Mouse (Mus musculus) midbrain, postnatal 0 days (tissue): Measurements from ENCODE around the gene Mroh8. TPM values are rescaled to one million over a fixed set of nuclear protein-coding genes. Genes with fewer than 3 reads are reported as not detected.

Experiments
- ATAC-seq: fragments of 200-750 bp; cut with Nextera tagmentation; 2 replicates; pipeline ENCODE4 v1.8.0; 2017; ENCODE audit warnings: moderate number of reproducible peaks, mild to moderate bottlenecking, moderate TSS enrichment, moderate library complexity; ENCODE audit not compliant: low FRiP score
- DNase-seq: peaks from one replicate; pipeline ENCODE4 v3.0.0-alpha.2; 2015; ENCODE audit warnings: low spot score
- H3K27ac ChIP-seq: fragments of 300-500 bp; sonication (generic); 2 replicates; pipeline ENCODE4 v1.5.1; 2014; ENCODE audit warnings: low read depth, mild to moderate bottlenecking, low read length, mixed read lengths
- H3K27me3 ChIP-seq: fragments of 300-500 bp; sonication (generic); 2 replicates; pipeline ENCODE4 v1.6.1; 2014; ENCODE audit warnings: low read length, control low read depth, mixed read lengths; ENCODE audit not compliant: insufficient read depth
- H3K36me3 ChIP-seq: fragments of 300-500 bp; sonication (generic); 2 replicates; pipeline ENCODE4 v1.6.1; 2014; ENCODE audit warnings: low read length, control low read depth, mixed read lengths; ENCODE audit not compliant: insufficient read depth
- H3K4me1 ChIP-seq: fragments of 300-500 bp; sonication (generic); 2 replicates; pipeline ENCODE4 v1.6.1; 2014; ENCODE audit warnings: mild to moderate bottlenecking, control low read depth, antibody characterized with exemption, low read length, mixed read lengths; ENCODE audit not compliant: insufficient read depth
- H3K4me2 ChIP-seq: fragments of 300-500 bp; sonication (generic); 2 replicates; pipeline ENCODE4 v1.6.1; 2014; ENCODE audit warnings: low read depth, mild to moderate bottlenecking, low read length, mixed read lengths; ENCODE audit not compliant: poor library complexity, severe bottlenecking
- H3K4me3 ChIP-seq: fragments of 300-500 bp; sonication (generic); 2 replicates; pipeline ENCODE4 v1.5.1; 2014; ENCODE audit warnings: low read depth, mild to moderate bottlenecking, low read length, moderate library complexity
- H3K9ac ChIP-seq: fragments of 300-500 bp; sonication (generic); replicated peaks from 2 replicates; pipeline ENCODE4 v1.6.1; 2014; ENCODE audit warnings: mild to moderate bottlenecking, low read length, moderate library complexity, mixed read lengths; ENCODE audit not compliant: poor library complexity, severe bottlenecking
- H3K9me3 ChIP-seq: fragments of 300-500 bp; sonication (generic); 2 replicates; pipeline ENCODE4 v1.6.1; 2016; ENCODE audit warnings: low read length, control low read depth
- CTCF ChIP-seq: IDR thresholded peaks from 2 replicates; pipeline ENCODE4 v1.5.1; 2016; ENCODE audit warnings: antibody characterized with exemption, mild to moderate bottlenecking
- WGBS: fragments of 180-500 bp; shearing (Covaris S2); extraction: QIAGEN DNeasy Blood & Tissue Kit; methylation state at CpG from one replicate; pipeline ENCODE4 v1.1.7; 2014; 5-methylcytosine and 5-hydroxymethylcytosine counted together
- polyA plus RNA-seq: library from polyadenylated mRNA; unstranded; fragments of >200 nt; fragmentation: Nextera tagmentation; extraction: Ambion mirVana; gene quantifications from 2 replicates; pipeline ENCODE4 v1.2.1, GENCODE M21; 2015
- total RNA-seq: library from RNA; depleted of rRNA; stranded (reverse); fragments of >200 nt; gene quantifications from 2 replicates; pipeline ENCODE4 v1.2.3, GENCODE M21; 2014

Gene Mroh8
- total and polyA plus RNA-seq, 2 experiments from 2014 or later = 0.47 to 0.66 TPM

GRCm38 (mm10) chr2:157220108-157220507 lies 59.2 kb downstream of the Mroh8 start:
- no peaks in the 10 kb centered on the region for H3K36me3 ChIP-seq
- 82% methylated on average over 6 of the region's 6 CpGs for WGBS
- H3K9me3 ChIP-seq = no peaks in the 10 kb centered on the region
- H3K4me1 ChIP-seq = no peaks in the 10 kb centered on the region
- H3K9ac ChIP-seq = no peak overlapping the region
- H3K27me3 ChIP-seq = no peaks in the 10 kb centered on the region
- no peak for TF ChIP-seq CTCF
- no peak overlapping the region for H3K27ac ChIP-seq
- H3K4me2 ChIP-seq = no peak overlapping the region
- no peak overlapping the region for H3K4me3 ChIP-seq
- no peak for ATAC-seq
- DNase-seq = no peak

GRCm38 (mm10) chr2:157211731-157212130 lies 67.6 kb downstream of the Mroh8 start:
- TF ChIP-seq CTCF = no peak
- Histone ChIP-seq H3K4me1 (no peaks in the 10 kb centered on the region), H3K4me3 (no peak overlapping the region), H3K9me3 (0 out of 2 replicates have a peak, but pooled peaks cover 3% of the 10 kb centered on the region), H3K4me2 (no peak overlapping the region), H3K27ac (no peak overlapping the region), H3K36me3 (no peaks in the 10 kb centered on the region), H3K27me3 (no peaks in the 10 kb centered on the region), H3K9ac (no peak overlapping the region)
- peak; percentile 57 for DNase-seq
- WGBS = 86% methylated on average over 7 of the region's 7 CpGs
- ATAC-seq = no peak

GRCm38 (mm10) chr2:157204366-157205218 lies 74.8 kb downstream of the Mroh8 start, which contains the start of gene Rbl1:
Gene Rbl1, minus strand, starts transcription at chr2:157204534.
- H3K4me3 ChIP-seq = peak within 1 kb of the TSS; percentile 84
- no peaks in the 10 kb centered on the region for H3K36me3 ChIP-seq
- peak within 1 kb of the TSS; percentile 69 for H3K4me2 ChIP-seq
- DNase-seq = peak; percentile 95
- peak; percentile 32 for TF ChIP-seq CTCF
- H3K4me1 ChIP-seq = no peaks in the 10 kb centered on the region
- H3K9me3 ChIP-seq = 0 out of 2 replicates have a peak, but pooled peaks cover 3% of the 10 kb centered on the region
- H3K27ac ChIP-seq = peak within 1 kb of the TSS; percentile 96
- H3K27me3 ChIP-seq = no peaks in the 10 kb centered on the region
- under 1% methylated on average over 59 of the region's 73 CpGs for WGBS
- peak within 1 kb of the TSS; percentile 87 for H3K9ac ChIP-seq
- ATAC-seq = peak; percentile 85

- H3K27me3 ChIP-seq = no peaks in the 10 kb centered on the region
- 2% methylated on average over 41 of the region's 49 CpGs for WGBS
- DNase-seq (peak; percentile 62), ATAC-seq (peak; percentile 85)
- TF ChIP-seq CTCF = peak; percentile 33
- peak overlapping the region; percentile 96 for H3K27ac ChIP-seq
- H3K36me3 ChIP-seq = 0 out of 2 replicates have a peak, but pooled peaks cover 4% of the 10 kb centered on the region
- no peaks in the 10 kb centered on the region for H3K4me1 ChIP-seq
- 0 out of 2 replicates have a peak, but pooled peaks cover 3% of the 10 kb centered on the region for H3K9me3 ChIP-seq
- peak overlapping the region; percentile 87 for H3K9ac ChIP-seq
- H3K4me2 ChIP-seq = peak overlapping the region; percentile 69
- H3K4me3 ChIP-seq = peak overlapping the region; percentile 84
Measured at GRCm38 (mm10) chr2:157203459-157204365, 75.6 kb downstream of the Mroh8 start.

GRCm38 (mm10) chr2:157203026-157203425 lies 76.3 kb downstream of the Mroh8 start:
- no peak for TF ChIP-seq CTCF
- Histone ChIP-seq H3K4me1 (no peaks in the 10 kb centered on the region), H3K36me3 (0 out of 2 replicates have a peak, but pooled peaks cover 4% of the 10 kb centered on the region), H3K9me3 (0 out of 2 replicates have a peak, but pooled peaks cover 3% of the 10 kb centered on the region), H3K27ac (no peak overlapping the region), H3K4me3 (no peak overlapping the region), H3K27me3 (no peaks in the 10 kb centered on the region), H3K9ac (no peak overlapping the region), H3K4me2 (peak overlapping the region; percentile 69; the same call in 1 of the 2 replicates)
- DNase-seq (no peak), ATAC-seq (no peak)
